Mouse (Mus musculus) naive thymus-derived CD4-positive, alpha-beta T cell, adult 2 months (primary cell): ENCODE measurements around the gene Gm14325.
"Not testable (repeated sequence)": the region's sequence is repeated elsewhere in the genome, so short reads cannot be mapped to it uniquely, and the experiment has no call there.

Experiments used
- DNase-seq: peaks from one replicate; pipeline ENCODE4 v3.0.0-alpha.2; 2011; ENCODE audit warnings: low read depth

The Gm14325 gene

GRCm38 (mm10) chr2:177839901-177840663 lies at the start of gene Gm14325:
Gene Gm14325, minus strand, starts transcription at chr2:177840336.
- DNase-seq: peak; percentile 70

- not testable (repeated sequence) for DNase-seq
Measured at GRCm38 (mm10) chr2:177887743-177888142, 47.6 kb upstream of the Gm14325 start.

GRCm38 (mm10) chr2:177862254-177862653 lies 22.1 kb upstream of the Gm14325 start:
- DNase-seq: not testable (repeated sequence)

DNA sequence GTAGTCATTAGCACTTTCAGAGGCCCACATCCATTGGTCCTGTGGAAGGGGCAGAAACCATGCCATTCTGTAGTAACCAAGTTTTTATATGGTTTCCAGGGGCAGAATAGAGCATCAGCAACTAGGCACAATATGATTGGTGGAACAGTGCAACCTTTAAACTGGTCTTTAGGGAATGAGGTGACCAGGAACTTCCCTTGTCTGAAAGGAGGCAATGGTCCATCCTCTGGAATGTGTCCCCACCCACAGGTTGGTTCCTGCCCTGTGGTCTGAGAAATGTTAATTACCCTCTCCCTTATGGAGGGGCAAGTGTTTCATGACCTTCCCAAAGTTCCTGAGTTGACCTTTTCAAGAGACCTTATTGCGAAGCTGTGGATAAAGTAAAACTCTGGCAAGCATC lies 3.5 kb upstream of the Gm14325 start:
- not testable (repeated sequence) for DNase-seq

DNA sequence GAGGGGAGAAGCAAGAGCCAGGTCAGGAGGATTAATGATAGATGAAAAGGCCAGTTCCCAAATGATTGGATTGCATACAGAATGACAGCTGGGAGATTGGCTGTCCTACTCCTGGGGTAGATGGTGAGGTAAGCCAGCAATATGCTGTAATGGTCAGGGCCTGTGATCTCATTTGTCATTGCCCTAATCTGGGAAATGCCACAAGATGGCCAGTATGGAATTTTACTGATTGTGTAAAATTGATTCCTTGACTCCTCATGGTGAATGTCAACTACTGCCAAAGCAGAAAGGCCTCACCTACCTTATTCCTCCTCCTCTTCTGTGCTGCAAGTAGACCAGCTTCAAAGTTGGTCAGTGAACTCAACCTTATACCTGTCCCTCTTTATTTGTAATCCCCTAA lies 3.4 kb downstream of the Gm14325 start:
- not testable (repeated sequence) for DNase-seq

GRCm38 (mm10) chr2:177835733-177836536 lies 4.2 kb downstream of the Gm14325 start:
- not testable (repeated sequence) for DNase-seq

GRCm38 (mm10) chr2:177821952-177822351 lies 18.2 kb downstream of the Gm14325 start:
- DNase-seq: not testable (repeated sequence)

- not testable (repeated sequence) for DNase-seq
Measured at GRCm38 (mm10) chr2:177806170-177806569, 34.0 kb downstream of the Gm14325 start.

GRCm38 (mm10) chr2:177787351-177787750 lies 52.8 kb downstream of the Gm14325 start:
- not testable (repeated sequence) for DNase-seq
